Mouse (Mus musculus): ENCODE results near the gene Jpt2. TPM values are rescaled to one million over a fixed set of nuclear protein-coding genes. Genes with fewer than 3 reads are reported as not detected.

Jpt2 gene
- total and polyA plus RNA-seq, 2 experiments, result 12.2 to 29.0 TPM

GRCm38 (mm10) chr17:24890151-24891092 is 70.1 kb downstream of the Jpt2 start:
- no peak overlapping the region for H3K4me3 ChIP-seq (ENCODE audit: insufficient read depth, low read depth, low read length)
- H3K27me3 ChIP-seq (ENCODE audit: control insufficient read depth, insufficient read depth, low read length), result no peaks in the 10 kb centered on the region
- H3K79me2 ChIP-seq (ENCODE audit: control insufficient read depth, insufficient read depth, low read length), result peaks cover 18% of the 10 kb centered on the region; the same call in 1 of the 2 replicates
- WGBS, result 88% methylated on average over 19 of the region's 19 CpGs
- no peak overlapping the region for H3K27ac ChIP-seq (replicated peaks; ENCODE audit: insufficient read depth, low read depth, low read length)
- peaks cover 3% of the 10 kb centered on the region; the same call in 1 of the 2 replicates for H3K36me3 ChIP-seq (ENCODE audit: control insufficient read depth, insufficient read depth, low read length)
- no peak for DNase-seq (ENCODE audit: extremely low read depth, low read depth, low spot score)
- H3K4me1 ChIP-seq (ENCODE audit: control insufficient read depth, insufficient read depth, low read length), result peaks cover 26% of the 10 kb centered on the region
- TF ChIP-seq CTCF (IDR thresholded peaks at IDR 0.05; ENCODE audit: low read depth, low read length) (no peak), POLR2A (IDR thresholded peaks at IDR 0.05; ENCODE audit: extremely low read depth, insufficient read depth, low read length) (no peak)
- no peak overlapping the region for H3K9ac ChIP-seq (ENCODE audit: low read depth, low read length)

DNA sequence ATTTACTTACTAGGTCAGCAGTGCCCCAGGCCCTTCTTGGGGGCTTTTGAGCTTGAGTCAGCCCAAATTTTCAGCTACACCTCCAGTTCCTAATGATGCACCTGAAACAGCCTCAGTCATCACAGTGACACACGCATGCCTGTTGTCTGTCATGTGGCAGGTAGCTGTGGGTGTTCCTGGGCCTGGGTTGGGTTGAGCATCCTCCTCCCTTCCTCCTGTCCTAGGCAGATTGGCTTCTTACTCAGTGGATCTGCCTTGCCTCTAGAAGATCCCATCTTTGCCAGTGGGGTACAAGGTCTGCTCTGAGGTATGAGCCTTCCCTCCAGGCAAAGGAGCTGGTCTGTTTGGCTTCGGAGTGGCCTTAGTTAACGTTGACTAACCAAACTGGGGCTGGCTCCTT is 71.6 kb downstream of the Jpt2 start:
- Histone ChIP-seq H3K27ac (replicated peaks; ENCODE audit: insufficient read depth, low read depth, low read length) (no peak overlapping the region), H3K4me1 (ENCODE audit: control insufficient read depth, insufficient read depth, low read length) (peaks cover 24% of the 10 kb centered on the region), H3K4me3 (ENCODE audit: insufficient read depth, low read depth, low read length) (no peak overlapping the region), H3K36me3 (ENCODE audit: control insufficient read depth, insufficient read depth, low read length) (peaks cover 3% of the 10 kb centered on the region; the same call in 1 of the 2 replicates), H3K9ac (ENCODE audit: low read depth, low read length) (no peak overlapping the region), H3K27me3 (ENCODE audit: control insufficient read depth, insufficient read depth, low read length) (no peaks in the 10 kb centered on the region), H3K79me2 (ENCODE audit: control insufficient read depth, insufficient read depth, low read length) (peaks cover 15% of the 10 kb centered on the region; the same call in 1 of the 2 replicates)
- WGBS, result 77% methylated on average over 3 of the region's 3 CpGs
- TF ChIP-seq CTCF (IDR thresholded peaks at IDR 0.05; ENCODE audit: low read depth, low read length), result no peak
- TF ChIP-seq POLR2A (IDR thresholded peaks at IDR 0.05; ENCODE audit: extremely low read depth, insufficient read depth, low read length), result no peak
- DNase-seq (ENCODE audit: extremely low read depth, low read depth, low spot score), result no peak

Other genes starting within 250 kb of the Jpt2 start
- gene Rnf151, start 242.6 kb downstream of the Jpt2 start, total RNA-seq (2014; rRNA removed), result not detected in 2 replicates
- 0.19 TPM in 1 of 2 replicates, not detected in the other for gene Rnf151, start 242.6 kb downstream of the Jpt2 start, polyA plus RNA-seq (2012; rRNA removed)
- gene Rps2, start 242.6 kb downstream of the Jpt2 start, total RNA-seq (2014; rRNA removed), result 802 and 1,081 TPM in 2 replicates
- gene Rps2, start 242.6 kb downstream of the Jpt2 start, polyA plus RNA-seq (2012; rRNA removed), result 2,199 and 2,424 TPM in 2 replicates
- gene Ndufb10, start 236.2 kb downstream of the Jpt2 start, total RNA-seq (2014; rRNA removed), result 290 TPM in 2 replicates
- 265 and 300 TPM in 2 replicates for gene Ndufb10, start 236.2 kb downstream of the Jpt2 start, polyA plus RNA-seq (2012; rRNA removed)
- 0.46 TPM in 1 of 2 replicates, not detected in the other for gene Rpl3l, start 232.9 kb downstream of the Jpt2 start, total RNA-seq (2014; rRNA removed)
- gene Rpl3l, start 232.9 kb downstream of the Jpt2 start, polyA plus RNA-seq (2012; rRNA removed), result not detected in 2 replicates
- gene Msrb1, start 224.0 kb downstream of the Jpt2 start, total RNA-seq (2014; rRNA removed), result 184 and 192 TPM in 2 replicates
- 447 and 506 TPM in 2 replicates for gene Msrb1, start 224.0 kb downstream of the Jpt2 start, polyA plus RNA-seq (2012; rRNA removed)
- gene Hs3st6, start 207.7 kb downstream of the Jpt2 start, total RNA-seq (2014; rRNA removed), result 0.74 and 1.2 TPM in 2 replicates
- 2.3 and 3.9 TPM in 2 replicates for gene Hs3st6, start 207.7 kb downstream of the Jpt2 start, polyA plus RNA-seq (2012; rRNA removed)
- gene Meiob, start 156.4 kb downstream of the Jpt2 start, total RNA-seq (2014; rRNA removed), result 4.9 and 6.7 TPM in 2 replicates
- gene Meiob, start 156.4 kb downstream of the Jpt2 start, polyA plus RNA-seq (2012; rRNA removed), result 0.59 and 0.75 TPM in 2 replicates
- 855 and 1,003 TPM in 2 replicates for gene Hagh, start 120.5 kb downstream of the Jpt2 start, total RNA-seq (2014; rRNA removed)
- gene Hagh, start 120.5 kb downstream of the Jpt2 start, polyA plus RNA-seq (2012; rRNA removed), result 900 and 1,325 TPM in 2 replicates
- 49.5 and 61.3 TPM in 2 replicates for gene Fahd1, start 110.3 kb downstream of the Jpt2 start, total RNA-seq (2014; rRNA removed)
- 55.7 and 61.8 TPM in 2 replicates for gene Fahd1, start 110.3 kb downstream of the Jpt2 start, polyA plus RNA-seq (2012; rRNA removed)
- 112 and 127 TPM in 2 replicates for gene Igfals, start 94.7 kb downstream of the Jpt2 start, total RNA-seq (2014; rRNA removed)
- 369 and 402 TPM in 2 replicates for gene Igfals, start 94.7 kb downstream of the Jpt2 start, polyA plus RNA-seq (2012; rRNA removed)
- gene Nubp2, start 74.3 kb downstream of the Jpt2 start, total RNA-seq (2014; rRNA removed), result 16.2 and 24.7 TPM in 2 replicates
- gene Nubp2, start 74.3 kb downstream of the Jpt2 start, polyA plus RNA-seq (2012; rRNA removed), result 30.2 and 33.0 TPM in 2 replicates
- 8.7 and 14.8 TPM in 2 replicates for gene Spsb3, start 74.0 kb downstream of the Jpt2 start, total RNA-seq (2014; rRNA removed)
- 37.5 and 42.4 TPM in 2 replicates for gene Spsb3, start 74.0 kb downstream of the Jpt2 start, polyA plus RNA-seq (2012; rRNA removed)
- 19.5 and 20.5 TPM in 2 replicates for gene Eme2, start 65.6 kb downstream of the Jpt2 start, total RNA-seq (2014; rRNA removed)
- 21.0 and 31.2 TPM in 2 replicates for gene Eme2, start 65.6 kb downstream of the Jpt2 start, polyA plus RNA-seq (2012; rRNA removed)
- 47.5 and 53.7 TPM in 2 replicates for gene Mrps34, start 65.6 kb downstream of the Jpt2 start, total RNA-seq (2014; rRNA removed)
- gene Mrps34, start 65.6 kb downstream of the Jpt2 start, polyA plus RNA-seq (2012; rRNA removed), result 124 and 149 TPM in 2 replicates
- gene Nme3, start 64.2 kb downstream of the Jpt2 start, total RNA-seq (2014; rRNA removed), result 46.6 and 49.1 TPM in 2 replicates
- gene Nme3, start 64.2 kb downstream of the Jpt2 start, polyA plus RNA-seq (2012; rRNA removed), result 69.7 and 72.3 TPM in 2 replicates
- 11.7 and 16.1 TPM in 2 replicates for gene Mapk8ip3, start 23.7 kb downstream of the Jpt2 start, total RNA-seq (2014; rRNA removed)
- gene Mapk8ip3, start 23.7 kb downstream of the Jpt2 start, polyA plus RNA-seq (2012; rRNA removed), result 23.2 and 51.4 TPM in 2 replicates
- 2.7 and 2.9 TPM in 2 replicates for gene Cramp1l, start 55.1 kb upstream of the Jpt2 start, total RNA-seq (2014; rRNA removed)
- gene Cramp1l, start 55.1 kb upstream of the Jpt2 start, polyA plus RNA-seq (2012; rRNA removed), result 4.2 and 6.5 TPM in 2 replicates
- 4.6 and 5.4 TPM in 2 replicates for gene Ift140, start 55.4 kb upstream of the Jpt2 start, total RNA-seq (2014; rRNA removed)
- 3.4 and 3.6 TPM in 2 replicates for gene Ift140, start 55.4 kb upstream of the Jpt2 start, polyA plus RNA-seq (2012; rRNA removed)
- 22.3 and 23.9 TPM in 2 replicates for gene Tmem204, start 122.9 kb upstream of the Jpt2 start, total RNA-seq (2014; rRNA removed)
- 15.7 and 19.1 TPM in 2 replicates for gene Tmem204, start 122.9 kb upstream of the Jpt2 start, polyA plus RNA-seq (2012; rRNA removed)
- 3.2 and 5.4 TPM in 2 replicates for gene Telo2, start 155.3 kb upstream of the Jpt2 start, total RNA-seq (2014; rRNA removed)
- 5.7 and 7.3 TPM in 2 replicates for gene Telo2, start 155.3 kb upstream of the Jpt2 start, polyA plus RNA-seq (2012; rRNA removed)
- not detected in 2 replicates for gene Ptx4, start 160.1 kb upstream of the Jpt2 start, total RNA-seq (2014; rRNA removed)
- gene Ptx4, start 160.1 kb upstream of the Jpt2 start, polyA plus RNA-seq (2012; rRNA removed), result not detected in 2 replicates
- 16.7 and 17.9 TPM in 2 replicates for gene Clcn7, start 172.7 kb upstream of the Jpt2 start, total RNA-seq (2014; rRNA removed)
- gene Clcn7, start 172.7 kb upstream of the Jpt2 start, polyA plus RNA-seq (2012; rRNA removed), result 25.2 and 30.5 TPM in 2 replicates
- 0.13 TPM in 1 of 2 replicates, not detected in the other for gene Ccdc154, start 201.8 kb upstream of the Jpt2 start, total RNA-seq (2014; rRNA removed)
- 0.07 TPM in 1 of 2 replicates, not detected in the other for gene Ccdc154, start 201.8 kb upstream of the Jpt2 start, polyA plus RNA-seq (2012; rRNA removed)
- gene Gm38655, start 214.8 kb upstream of the Jpt2 start, total RNA-seq (2014; rRNA removed), result not detected in 2 replicates
- gene Gm38655, start 214.8 kb upstream of the Jpt2 start, polyA plus RNA-seq (2012; rRNA removed), result not detected in 2 replicates
- gene BC003965, start 223.9 kb upstream of the Jpt2 start, total RNA-seq (2014; rRNA removed), result 11.2 and 12.1 TPM in 2 replicates
- gene BC003965, start 223.9 kb upstream of the Jpt2 start, polyA plus RNA-seq (2012; rRNA removed), result 14.7 and 15.4 TPM in 2 replicates
- gene Unkl, start 227.7 kb upstream of the Jpt2 start, total RNA-seq (2014; rRNA removed), result 9.4 and 10.4 TPM in 2 replicates
- 28.0 and 29.0 TPM in 2 replicates for gene Unkl, start 227.7 kb upstream of the Jpt2 start, polyA plus RNA-seq (2012; rRNA removed)